30 mouse cellular contexts compared by ENCODE assay signal in the genomic region with DNA sequence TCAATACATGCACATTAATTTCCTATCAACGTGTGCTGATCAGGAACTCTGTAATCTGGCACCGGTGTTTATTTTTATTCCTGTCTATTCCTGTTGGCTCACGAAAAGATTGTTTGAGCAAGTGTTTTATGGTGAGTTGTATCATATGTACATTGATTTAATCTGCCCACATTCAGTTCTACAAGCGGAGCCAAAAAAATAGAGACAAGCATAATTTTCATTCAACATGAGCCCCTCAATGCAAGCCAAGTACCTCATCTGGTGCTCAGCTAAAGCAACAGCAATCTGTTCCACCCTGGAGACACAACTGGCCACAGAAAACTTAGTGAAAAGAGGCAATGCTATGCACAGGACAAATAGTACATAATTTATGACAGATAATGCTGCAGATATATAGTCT.
DNase-seq lines count a peak whose midpoint lies in the region; ATAC-seq and TF ChIP-seq lines count a peak whose summit lies in the region.
"Had no signal": no experiment of that assay in that cellular context is flagged by ENCODE, and none has a peak within 500 bp of the region (broad histone marks: within the 10 kb centered on the region; RNA-seq: fewer than 3 reads in every experiment).

No protein-coding gene starts in this region.

- no peak overlapping the region for H3K9ac ChIP-seq in embryonic facial prominence, embryonic 11.5 days (replicated peaks; ENCODE audit: low read length)
- H3K9ac ChIP-seq: embryonic facial prominence, embryonic 15.5 days; kidney, embryonic 15.5 days; limb, embryonic 13.5 days; liver, embryonic 12.5 days; liver, postnatal 0 days; midbrain, embryonic 12.5 days; neural tube, embryonic 13.5 days had no signal

- H3K27me3 ChIP-seq in embryonic facial prominence, embryonic 11.5 days (ENCODE audit: control insufficient read depth, insufficient read depth, low read length), result no peaks in the 10 kb centered on the region
- 0 out of 2 replicates have a peak, but pooled peaks cover 5% of the 10 kb centered on the region for H3K27me3 ChIP-seq in embryonic facial prominence, embryonic 10.5 days (replicated peaks; ENCODE audit: low read depth, poor library complexity, severe bottlenecking)
- H3K27me3 ChIP-seq: CH12.LX; embryonic facial prominence, embryonic 15.5 days; kidney, embryonic 15.5 days; limb, embryonic 13.5 days; liver, embryonic 12.5 days; midbrain, embryonic 12.5 days; neural tube, embryonic 13.5 days had no signal

- H3K27ac ChIP-seq in embryonic facial prominence, embryonic 11.5 days (replicated peaks; ENCODE audit: low read depth, low read length), result no peak overlapping the region
- no peak overlapping the region for H3K27ac ChIP-seq in embryonic facial prominence, embryonic 10.5 days (replicated peaks)
- H3K27ac ChIP-seq in cortical plate, adult 2 months (ENCODE audit: insufficient read depth, low read length), result no peak overlapping the region
- H3K27ac ChIP-seq: embryonic facial prominence, embryonic 15.5 days; hindbrain, embryonic 10.5 days; kidney, embryonic 15.5 days; limb, embryonic 13.5 days; liver, embryonic 12.5 days; midbrain, embryonic 12.5 days; neural tube, embryonic 13.5 days had no signal

- 0 out of 2 replicates have a peak, but pooled peaks have one; percentile 5 for TF ChIP-seq CTCF in cortical plate, adult 2 months (IDR thresholded peaks at IDR 0.05; ENCODE audit: extremely low read depth, insufficient read depth, low read length)

- no peak overlapping the region for H3K4me2 ChIP-seq in embryonic facial prominence, embryonic 11.5 days (ENCODE audit: low read depth, low read length)
- H3K4me2 ChIP-seq: embryonic facial prominence, embryonic 15.5 days; kidney, embryonic 15.5 days; limb, embryonic 13.5 days; liver, embryonic 12.5 days; midbrain, embryonic 12.5 days; neural tube, embryonic 13.5 days had no signal

- H3K4me1 ChIP-seq in embryonic facial prominence, embryonic 11.5 days (ENCODE audit: control insufficient read depth, insufficient read depth, low read length), result no peaks in the 10 kb centered on the region
- peaks cover 22% of the 10 kb centered on the region for H3K4me1 ChIP-seq in embryonic facial prominence, embryonic 10.5 days
- H3K4me1 ChIP-seq in cortical plate, adult 2 months (ENCODE audit: control insufficient read depth, insufficient read depth, low read length), result no peaks in the 10 kb centered on the region
- H3K4me1 ChIP-seq: embryonic facial prominence, embryonic 15.5 days; kidney, embryonic 15.5 days; limb, embryonic 13.5 days; liver, embryonic 12.5 days had no signal

- WGBS in embryonic facial prominence, embryonic 11.5 days, result 65% methylated on average over 4 of the region's 4 CpGs
- 82% methylated on average over 4 of the region's 4 CpGs for WGBS in embryonic facial prominence, embryonic 10.5 days

- no peaks in the 10 kb centered on the region for H3K36me3 ChIP-seq in embryonic facial prominence, embryonic 11.5 days (replicated peaks; ENCODE audit: control insufficient read depth, insufficient read depth, low read depth, low read length)
- no peaks in the 10 kb centered on the region for H3K36me3 ChIP-seq in embryonic facial prominence, embryonic 10.5 days (replicated peaks)
- H3K36me3 ChIP-seq: embryonic facial prominence, embryonic 15.5 days; hindbrain, embryonic 10.5 days; kidney, embryonic 15.5 days; limb, embryonic 13.5 days; liver, embryonic 12.5 days; midbrain, embryonic 12.5 days; neural tube, embryonic 13.5 days had no signal

- no peak for TF ChIP-seq POLR2A in cortical plate, adult 2 months (IDR thresholded peaks at IDR 0.05; ENCODE audit: extremely low read depth, insufficient read depth, low read length)

- H3K9me3 ChIP-seq in embryonic facial prominence, embryonic 11.5 days (replicated peaks; ENCODE audit: control insufficient read depth, low read length), result no peaks in the 10 kb centered on the region
- no peaks in the 10 kb centered on the region for H3K9me3 ChIP-seq in embryonic facial prominence, embryonic 10.5 days
- H3K9me3 ChIP-seq: embryonic facial prominence, embryonic 15.5 days; hindbrain, embryonic 10.5 days; kidney, embryonic 15.5 days; limb, embryonic 13.5 days; liver, embryonic 12.5 days; midbrain, embryonic 12.5 days; neural tube, embryonic 13.5 days had no signal

- peak; percentile 22 for DNase-seq in embryonic facial prominence, embryonic 11.5 days (ENCODE audit: low spot score)
- DNase-seq in embryonic facial prominence, embryonic 10.5 days (ENCODE audit: low spot score), result no peak
- DNase-seq in frontal cortex, postnatal 14 days (ENCODE audit: low spot score in 2 of 2), result no peak
- peak; percentile 65 for DNase-seq in layer of hippocampus, adult 9-11 months
- DNase-seq in left cerebral cortex, postnatal 36 days (ENCODE audit: low spot score in 2 of 2), result no peak
- no peak for DNase-seq in gastrocnemius, postnatal 25 days
- DNase-seq: adrenal gland, adult 2 months; adrenal gland, postnatal 36 days; cerebellum, adult 8-10 months; cerebellum, postnatal 25 days; heart, postnatal 14 days; kidney, adult 18-20 months; kidney, postnatal 25 days; liver, postnatal 0 days; lung, postnatal 36 days; thymus, adult 2 months; thymus, postnatal 36 days had no signal

- no peak for ATAC-seq in embryonic facial prominence, embryonic 11.5 days (replicated peaks; ENCODE audit: insufficient number of reproducible peaks, low FRiP score, low TSS enrichment, low read depth)
- ATAC-seq in frontal cortex, adult (ENCODE audit: low TSS enrichment), result peak; percentile 62; the same call in 1 of the 2 replicates
- ATAC-seq: activated CD4-positive, CD25-positive, alpha-beta regulatory T cell, adult 4 months; hindbrain, embryonic 16.5 days; liver, embryonic 12.5 days; liver, postnatal 0 days had no signal

- intact Hi-C loops in left cerebral cortex, postnatal 36 days (cut with DNase I), result no loop called here

- no peak overlapping the region for H3K4me3 ChIP-seq in embryonic facial prominence, embryonic 11.5 days (ENCODE audit: low read depth, low read length)
- no peak overlapping the region for H3K4me3 ChIP-seq in embryonic facial prominence, embryonic 10.5 days
- H3K4me3 ChIP-seq in cortical plate, adult 2 months (ENCODE audit: insufficient read depth, low read length), result no peak overlapping the region
- H3K4me3 ChIP-seq: embryonic facial prominence, embryonic 15.5 days; hindbrain, embryonic 10.5 days; kidney, embryonic 15.5 days; limb, embryonic 13.5 days; liver, embryonic 12.5 days; midbrain, embryonic 12.5 days; myocyte; neural tube, embryonic 13.5 days had no signal

Comparison
In these comparisons a context has a peak if more than half of its experiments do, and no peak if none do; other contexts are left out.
1. DNase-seq: peak in embryonic facial prominence, embryonic 11.5 days (single experiment) and layer of hippocampus, adult 9-11 months (single experiment); none in embryonic facial prominence, embryonic 10.5 days (single experiment), frontal cortex, postnatal 14 days (0 of 2), left cerebral cortex, postnatal 36 days (0 of 2) and gastrocnemius, postnatal 25 days (single experiment).